Mouse (Mus musculus): ENCODE results near the gene Thap8.

The Thap8 gene

DNA sequence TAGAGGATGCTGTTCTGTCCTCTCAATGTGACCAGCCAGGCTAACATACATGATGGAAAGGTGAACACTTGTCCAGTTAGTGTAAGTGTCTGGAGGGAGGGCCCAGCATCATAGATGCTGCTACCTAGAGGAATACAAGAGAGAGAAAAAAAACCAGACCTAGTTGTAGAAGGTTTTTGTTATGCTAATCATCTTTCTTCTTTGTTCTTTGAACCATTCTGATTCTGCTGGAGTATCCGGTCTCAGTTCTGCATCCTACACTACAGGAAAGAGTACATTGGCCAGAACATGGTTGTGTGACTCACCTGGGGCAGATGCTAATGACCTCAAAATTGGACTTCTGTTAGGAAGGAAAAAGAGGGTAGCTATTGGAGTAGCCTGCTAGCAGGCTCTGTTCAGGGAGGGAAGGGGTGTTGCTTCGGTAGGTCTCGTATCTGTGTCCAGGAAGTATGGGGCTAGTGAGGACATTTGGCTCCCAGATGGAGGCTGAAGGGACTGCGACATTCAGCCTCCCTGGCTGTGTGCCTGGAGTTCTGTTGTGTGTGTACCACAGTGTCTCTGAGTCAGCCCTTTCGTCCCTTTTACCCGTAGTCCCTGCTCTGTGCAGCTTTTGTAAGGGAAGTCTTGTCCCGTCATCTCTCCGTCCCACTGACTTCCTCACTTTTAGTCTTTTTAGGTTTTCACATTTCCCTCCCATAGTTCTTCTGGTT, 7.0 kb downstream of the Thap8 start:
- no peak for DNase-seq (ENCODE audit: low read depth, low spot score)

DNA sequence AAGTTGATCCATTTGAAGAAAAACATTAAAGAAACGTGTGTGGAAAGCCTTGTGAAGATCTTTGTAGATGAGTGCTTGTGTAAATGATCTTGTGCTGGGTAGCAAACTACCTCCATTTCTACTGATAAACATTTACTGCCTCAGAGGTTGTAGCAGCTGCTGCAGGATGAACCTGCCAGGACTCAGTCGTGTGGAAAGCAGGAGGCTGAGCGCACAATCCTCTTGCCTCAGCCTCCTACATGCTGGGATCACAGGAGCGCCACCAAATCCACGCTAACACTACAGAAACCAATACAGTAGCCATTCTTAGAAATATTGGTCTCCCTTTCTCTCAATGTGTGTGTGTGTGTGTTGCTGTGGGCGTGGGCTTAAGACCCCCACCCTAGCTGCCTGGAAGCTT, 8.2 kb downstream of the Thap8 start:
- DNase-seq (ENCODE audit: low read depth, low spot score), result no peak

DNA sequence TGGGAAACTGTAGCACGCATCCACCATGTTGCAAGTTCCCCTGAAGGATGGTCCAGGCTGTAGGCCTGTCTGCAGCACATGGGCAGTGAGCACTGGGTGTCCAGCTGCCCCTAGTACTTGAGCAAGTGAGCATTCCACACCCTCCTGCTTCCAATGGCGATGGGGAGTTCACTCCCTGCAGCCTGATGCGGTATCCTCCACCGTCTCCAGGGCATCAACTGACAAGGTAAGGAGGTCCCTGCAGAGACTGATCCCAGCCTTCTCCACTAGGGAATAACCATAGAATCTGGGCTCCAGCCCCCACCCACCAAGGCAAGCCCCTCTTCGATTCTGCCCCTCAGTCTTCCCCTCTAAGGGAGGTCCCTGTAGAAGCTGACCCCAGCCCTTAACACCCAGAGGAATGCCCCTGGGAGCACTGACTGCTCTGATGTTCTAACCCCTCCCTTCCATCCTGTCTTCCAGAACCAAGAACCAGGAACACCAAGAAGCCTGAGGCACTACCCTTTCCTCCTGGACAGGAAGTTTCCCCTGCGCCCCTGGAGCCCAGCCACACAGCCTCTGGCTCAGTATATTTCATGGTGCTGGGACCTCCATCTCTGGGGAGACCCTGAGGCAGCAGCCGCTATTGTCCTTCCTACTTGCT, 9.3 kb downstream of the Thap8 start:
- DNase-seq (ENCODE audit: low read depth, low spot score), result no peak

DNA sequence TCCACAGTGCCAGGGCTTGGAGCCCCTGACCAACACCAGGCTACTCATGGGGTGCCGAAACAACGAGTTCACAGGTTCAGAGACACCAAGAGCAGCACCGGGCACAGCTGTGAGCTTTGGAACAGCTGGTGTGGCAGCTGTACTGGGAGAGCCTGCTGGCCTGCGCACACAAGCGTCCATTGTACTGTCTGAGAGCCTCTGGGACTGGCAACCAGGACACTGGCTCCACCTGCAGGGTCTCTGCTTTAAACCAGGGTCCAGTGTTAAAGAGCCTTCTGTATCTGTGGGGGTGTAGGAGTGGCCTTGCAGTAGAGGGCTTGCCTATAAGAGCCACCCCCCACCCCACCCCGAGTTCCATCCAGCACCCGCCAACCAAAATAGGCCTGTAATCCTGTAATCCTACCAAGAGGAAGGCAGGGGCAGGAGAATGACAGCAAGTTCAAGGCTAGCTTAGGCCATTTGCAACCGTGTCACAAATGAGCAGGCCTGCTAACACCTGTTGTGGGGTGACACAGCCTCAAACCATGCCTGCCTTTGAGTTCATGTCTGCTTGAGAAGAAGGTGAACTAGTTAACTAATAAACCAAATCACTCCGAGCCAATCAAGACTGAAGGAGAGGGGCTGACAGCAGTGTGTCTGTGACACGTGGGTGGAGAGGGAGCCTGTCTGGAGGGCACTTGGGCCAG, 10.0 kb downstream of the Thap8 start:
- DNase-seq (ENCODE audit: low read depth, low spot score), result no peak

DNA sequence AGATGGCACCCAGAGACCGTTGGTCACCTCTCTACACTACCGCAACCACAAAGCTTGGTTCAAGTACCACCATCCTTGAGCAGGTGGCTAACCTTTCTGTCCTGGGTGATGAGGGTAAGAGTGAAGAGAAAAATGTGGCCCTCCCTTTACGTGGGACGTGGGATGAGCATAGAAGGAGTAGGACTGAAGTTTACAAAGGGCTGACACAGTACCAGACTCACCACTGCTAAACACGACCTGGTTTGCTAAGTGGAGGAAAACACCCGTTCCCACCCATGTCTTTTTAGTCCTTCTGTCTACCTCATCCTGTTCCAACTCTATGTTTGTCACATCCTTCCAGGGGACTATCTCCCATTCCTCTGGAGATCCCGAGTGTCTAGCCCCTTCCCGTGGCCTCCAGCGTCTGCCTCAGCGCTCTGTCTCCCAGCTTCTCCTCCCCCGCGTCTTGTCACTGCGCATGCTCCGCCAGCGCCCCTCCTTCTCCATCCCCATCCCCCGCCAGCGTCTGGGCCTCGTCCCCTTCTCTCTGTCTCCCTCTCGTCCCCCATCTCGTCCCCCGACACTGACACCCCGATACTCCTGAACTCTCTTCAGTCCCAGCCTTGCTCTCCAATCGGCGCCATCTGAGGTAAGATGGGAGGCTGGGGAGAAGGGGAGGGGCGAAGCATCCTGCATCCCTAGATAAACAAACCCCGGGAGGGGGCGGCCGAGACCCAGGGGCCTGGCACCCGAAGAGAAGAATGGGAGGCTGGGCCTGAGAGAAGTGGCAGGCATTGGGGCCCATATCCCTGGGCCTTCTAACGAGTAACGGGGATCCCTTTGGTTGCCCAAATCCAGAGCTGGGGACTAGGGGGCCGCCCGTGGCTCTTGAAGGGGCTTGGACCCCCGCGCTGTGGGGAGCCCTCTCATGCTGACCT, 11.6 kb downstream of the Thap8 start, which contains the start of gene Clip3:
Gene Clip3 (plus strand): TSS at position 514 of the 917 bp plus-strand sequence.
- DNase-seq (ENCODE audit: low read depth, low spot score), result peak; percentile 75

DNA sequence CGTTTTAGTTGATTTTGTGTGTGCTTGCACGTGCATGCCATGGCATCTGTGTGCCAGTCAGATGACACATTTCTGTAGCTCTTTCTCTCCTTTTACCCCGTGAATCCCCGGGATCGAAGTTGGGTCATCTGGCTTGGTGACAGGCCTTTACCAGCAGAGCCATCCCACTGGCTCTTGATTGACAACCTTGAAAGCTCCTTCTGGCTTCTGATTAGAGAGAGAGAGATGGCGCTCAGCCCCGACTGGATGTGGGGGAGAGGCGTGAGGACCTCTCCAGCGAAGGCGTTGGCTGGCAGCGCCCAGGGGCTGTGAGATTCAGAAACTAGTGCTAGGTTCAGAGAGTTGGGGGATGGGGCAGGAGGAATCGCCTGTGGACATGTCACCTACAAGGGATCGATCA, 13.9 kb downstream of the Thap8 start:
- DNase-seq (ENCODE audit: low read depth, low spot score), result no peak

DNA sequence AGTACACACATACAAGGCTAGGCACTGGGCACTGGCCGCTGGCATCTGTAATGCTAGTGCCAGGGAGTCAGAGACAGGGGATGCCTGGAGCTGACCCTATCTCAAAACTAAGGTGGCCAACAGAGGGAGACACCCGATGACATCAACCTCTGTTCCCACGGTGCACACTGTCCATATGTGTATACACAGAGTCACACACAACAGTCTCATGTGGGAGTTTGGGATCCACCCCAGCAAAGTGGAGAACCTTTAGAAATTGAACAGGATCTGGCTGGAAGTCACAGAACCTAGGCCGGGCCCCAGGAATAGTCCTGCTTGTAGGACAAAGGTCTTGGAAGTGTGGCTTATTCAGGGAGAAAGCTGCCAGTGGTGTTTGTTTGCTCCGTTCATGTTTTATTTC, 14.4 kb downstream of the Thap8 start:
- no peak for DNase-seq (ENCODE audit: low read depth, low spot score)

DNA sequence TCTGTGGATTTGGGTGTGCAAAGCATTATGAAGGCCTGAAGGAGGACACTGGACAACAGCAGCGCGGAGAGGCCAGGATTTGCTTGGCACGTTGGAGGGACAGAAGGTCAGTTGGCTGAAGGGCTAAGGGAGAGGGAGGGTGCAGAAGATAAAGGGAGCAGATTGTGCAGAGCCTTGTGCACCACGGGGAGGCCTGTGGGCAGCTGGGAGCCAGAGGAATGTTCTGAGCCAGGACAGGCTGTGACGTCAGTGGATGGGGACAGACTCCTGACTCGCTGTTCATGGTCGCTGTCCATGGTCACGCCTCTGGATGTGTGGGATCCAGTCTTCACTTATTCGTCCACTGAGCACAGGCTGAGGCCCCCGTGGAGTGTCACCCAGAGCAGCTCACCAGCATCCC, 15.2 kb downstream of the Thap8 start:
- DNase-seq (ENCODE audit: low read depth, low spot score), result no peak

DNA sequence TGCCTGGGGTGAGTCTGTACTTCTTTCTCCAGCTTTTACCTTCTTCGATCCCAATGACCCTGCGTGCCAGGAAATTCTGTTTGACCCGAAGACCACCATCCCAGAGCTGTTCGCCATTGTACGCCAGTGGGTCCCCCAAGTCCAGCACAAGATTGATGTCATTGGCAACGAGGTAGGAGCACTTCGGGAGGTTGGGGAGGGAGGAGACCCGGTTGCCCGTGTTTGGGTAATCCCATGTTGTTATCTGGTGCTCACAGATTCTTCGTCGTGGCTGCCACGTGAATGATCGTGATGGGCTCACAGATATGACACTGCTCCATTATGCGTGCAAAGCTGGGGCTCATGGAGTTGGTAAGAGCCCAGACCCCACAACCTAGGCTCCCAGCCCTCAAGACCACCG, 16.9 kb downstream of the Thap8 start:
- DNase-seq (ENCODE audit: low read depth, low spot score), result no peak

DNA sequence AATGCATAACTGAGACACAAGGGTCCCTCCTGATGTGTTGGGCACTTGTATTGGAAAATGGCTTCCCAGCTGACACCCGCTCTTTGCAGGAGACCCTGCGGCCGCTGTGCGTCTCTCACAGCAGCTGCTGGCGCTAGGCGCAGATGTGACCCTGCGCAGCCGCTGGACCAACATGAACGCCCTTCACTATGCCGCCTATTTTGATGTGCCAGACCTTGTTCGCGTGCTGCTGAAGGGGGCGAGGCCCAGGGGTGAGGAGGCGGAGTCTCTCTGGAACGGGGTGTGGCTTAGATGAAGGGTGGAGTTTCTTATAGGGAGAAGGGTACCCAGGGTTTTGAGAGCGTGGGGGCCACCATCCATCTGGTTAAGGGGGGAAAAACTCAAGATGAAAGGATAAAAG, 17.4 kb downstream of the Thap8 start:
- DNase-seq (ENCODE audit: low read depth, low spot score), result no peak

DNA sequence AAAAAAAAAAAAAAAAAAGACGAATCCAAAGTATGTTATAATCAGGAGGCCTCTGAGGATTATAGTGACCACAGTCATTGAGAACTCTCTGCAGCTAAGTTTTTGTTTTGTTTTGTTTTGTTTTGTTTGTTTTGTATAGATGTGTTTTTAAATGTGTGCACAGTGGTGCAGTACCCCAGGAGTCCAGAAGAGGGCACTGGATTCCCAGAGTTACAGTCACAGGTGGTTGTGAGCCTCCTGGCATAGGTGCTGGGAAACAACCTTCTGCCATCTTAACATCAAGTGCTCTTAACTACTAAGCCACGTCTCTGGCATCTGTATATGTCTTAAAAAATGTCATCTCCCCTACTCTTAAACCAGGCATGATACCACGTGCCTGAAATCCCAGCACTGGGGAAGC, 21.0 kb downstream of the Thap8 start:
- DNase-seq (ENCODE audit: low read depth, low spot score), result no peak

DNA sequence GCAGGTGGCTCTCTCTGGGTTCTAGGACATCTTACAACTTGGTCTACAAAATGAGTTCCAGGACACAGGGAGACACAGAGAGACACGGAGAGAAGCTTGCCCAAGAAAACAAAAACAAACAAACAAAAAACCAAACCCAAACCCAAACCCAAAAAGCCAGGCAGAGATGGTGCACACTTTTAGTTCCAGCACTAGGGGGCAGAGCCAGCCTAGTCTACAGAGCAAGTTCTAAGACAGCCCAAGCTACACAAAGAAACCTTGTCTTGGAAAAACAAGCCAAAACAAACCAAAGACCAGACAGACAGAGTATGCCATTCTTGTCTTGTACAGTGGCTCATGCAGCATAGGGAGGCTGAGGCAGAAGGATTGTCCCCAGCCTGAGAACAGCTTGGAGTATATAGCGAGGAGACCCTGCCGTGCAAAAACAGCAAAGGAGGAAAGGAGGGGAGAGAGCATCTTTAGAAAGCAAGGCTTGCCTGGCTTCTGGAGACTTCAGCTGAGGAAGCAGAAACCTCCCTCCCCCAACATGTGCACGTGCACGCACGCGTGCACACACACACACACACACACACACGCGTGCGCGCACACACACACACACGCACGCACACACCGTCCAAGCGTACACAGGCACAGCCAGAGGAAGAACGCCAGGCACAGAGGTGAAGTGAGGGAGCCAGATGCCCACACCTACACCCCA, 26.3 kb downstream of the Thap8 start:
- no peak for DNase-seq (ENCODE audit: low read depth, low spot score)

DNA sequence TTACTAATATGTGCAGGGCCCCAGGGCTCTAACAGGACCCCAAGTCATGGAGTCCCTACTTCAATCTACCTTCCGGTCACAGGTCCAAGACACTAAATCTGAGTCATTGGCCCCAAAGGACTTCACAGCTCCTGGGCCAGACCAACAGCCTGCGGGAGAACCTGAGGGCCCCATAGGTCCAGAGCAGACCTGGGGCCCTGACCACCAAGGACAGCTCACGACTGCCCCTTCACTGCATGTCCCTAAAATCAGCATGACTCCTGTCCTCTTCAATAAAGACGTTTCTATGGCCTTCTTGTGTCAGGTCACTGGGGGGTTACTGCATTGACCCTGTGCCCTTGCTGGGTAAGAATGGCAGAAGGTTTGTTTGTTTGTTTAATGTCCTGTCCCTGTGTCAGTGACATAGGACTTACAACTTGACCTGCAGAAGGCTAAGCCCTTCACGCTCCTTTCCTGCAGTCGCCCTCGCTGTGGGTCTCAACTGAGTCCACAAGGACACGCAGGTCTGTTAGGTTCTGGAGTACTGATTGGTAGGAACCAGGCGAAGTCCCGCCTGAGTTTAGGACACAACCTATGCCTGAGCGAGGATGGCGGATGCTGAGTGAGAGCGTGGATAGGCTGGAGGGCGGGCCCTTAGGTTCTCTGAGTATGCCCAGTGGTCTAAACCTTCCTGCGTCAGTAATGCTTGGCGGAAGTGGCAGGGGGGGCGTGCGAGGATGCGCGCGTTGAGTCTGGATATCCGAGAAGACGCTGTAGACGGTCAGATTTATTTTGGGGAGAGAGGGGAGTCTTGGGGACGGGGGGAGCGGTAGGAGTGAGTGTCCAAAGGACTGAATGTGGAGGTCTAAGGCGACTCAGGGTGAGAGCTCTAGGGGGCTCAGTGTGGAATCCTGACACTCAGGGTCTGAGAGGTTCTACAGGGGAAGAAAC, 28.4 kb downstream of the Thap8 start, which contains the start of gene Alkbh6:
Gene Alkbh6 (plus strand): TSS at position 642 of the 930 bp plus-strand sequence.
- peak; percentile 85 for DNase-seq (ENCODE audit: low read depth, low spot score)

DNA sequence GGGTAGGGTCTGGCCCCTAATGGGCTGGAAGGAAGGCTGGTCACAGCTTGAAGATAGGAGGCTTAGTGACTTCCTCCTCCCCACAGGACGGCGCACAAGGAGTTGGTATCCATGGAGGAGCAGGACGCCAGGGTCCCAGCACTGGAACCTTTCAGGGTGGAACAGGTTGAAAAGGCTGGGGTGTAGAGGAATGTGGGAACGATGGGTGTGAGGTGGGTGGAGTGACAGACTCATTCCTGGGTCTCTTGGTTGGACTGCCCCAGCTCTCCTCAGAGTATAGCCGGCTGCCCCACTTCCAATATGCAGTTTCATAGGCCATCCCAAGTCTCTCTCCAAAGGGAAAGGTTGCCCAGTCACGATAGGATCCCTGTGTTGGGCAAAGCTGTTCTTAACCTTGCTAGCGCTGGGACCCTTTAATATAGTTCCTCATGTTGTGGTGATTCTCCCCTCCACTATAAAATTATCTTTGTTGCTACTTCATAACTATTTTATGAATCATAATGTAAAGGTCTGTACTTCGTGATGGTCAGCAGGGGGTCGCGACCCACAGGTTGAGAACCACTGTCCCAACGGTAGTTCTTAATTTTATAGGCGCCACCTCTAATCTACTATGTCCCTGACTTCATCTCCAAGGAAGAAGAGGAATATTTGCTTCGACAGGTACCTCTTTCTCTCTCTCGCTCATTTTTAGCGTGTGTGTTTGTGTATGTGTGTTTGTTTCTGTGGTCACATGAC, 29.7 kb downstream of the Thap8 start:
- no peak for DNase-seq (ENCODE audit: low read depth, low spot score)

DNA sequence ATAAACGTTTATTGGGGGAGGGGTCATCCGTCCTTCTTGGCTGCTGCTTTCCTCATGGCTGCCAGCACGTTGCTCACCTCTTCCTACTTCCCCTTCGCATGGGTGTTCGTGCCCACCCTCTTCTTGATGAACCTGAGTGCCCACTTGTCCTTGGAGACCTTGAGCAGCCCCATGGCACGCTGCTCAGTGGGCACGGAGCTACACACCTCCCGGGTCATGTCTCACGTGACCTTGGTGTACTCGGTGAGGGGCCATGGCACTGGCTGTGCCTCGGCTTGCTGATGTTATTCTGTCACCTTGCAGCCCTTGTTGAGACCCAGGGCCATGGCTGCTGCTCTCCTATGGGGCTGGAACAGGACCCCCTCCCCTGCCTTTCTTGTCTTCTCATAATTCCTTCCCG, 30.2 kb downstream of the Thap8 start:
- no peak for DNase-seq (ENCODE audit: low read depth, low spot score)

DNA sequence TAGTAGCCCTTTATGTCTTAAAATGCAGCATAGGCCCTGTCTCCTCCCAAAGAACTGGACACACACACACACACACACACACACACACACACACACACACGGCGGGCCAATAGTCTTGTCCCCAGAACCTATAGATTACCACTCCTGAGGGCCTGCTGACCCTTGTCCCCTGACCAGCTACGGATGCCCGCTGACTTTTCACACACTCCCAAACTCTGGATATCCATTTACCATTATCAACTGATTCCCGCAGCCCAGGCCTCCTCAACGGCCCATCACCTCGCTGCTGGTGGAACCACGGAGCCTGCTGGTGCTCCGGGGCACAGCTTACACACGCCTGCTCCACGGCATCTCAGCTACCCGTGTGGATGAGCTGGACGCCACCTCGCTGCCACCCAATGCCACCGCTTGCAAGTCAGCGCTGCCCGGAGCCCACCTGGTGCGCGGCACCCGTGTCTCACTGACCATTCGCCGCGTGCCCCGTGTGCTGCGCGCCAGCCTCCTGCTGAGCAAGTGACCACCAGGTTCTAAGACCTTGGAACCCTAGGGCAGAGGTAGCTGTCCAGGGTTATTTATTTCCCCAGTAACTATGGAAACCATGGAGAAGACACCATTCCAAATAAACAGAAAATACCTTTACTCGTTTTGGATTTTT, 33.9 kb downstream of the Thap8 start:
- DNase-seq (ENCODE audit: low read depth, low spot score), result no peak

DNA sequence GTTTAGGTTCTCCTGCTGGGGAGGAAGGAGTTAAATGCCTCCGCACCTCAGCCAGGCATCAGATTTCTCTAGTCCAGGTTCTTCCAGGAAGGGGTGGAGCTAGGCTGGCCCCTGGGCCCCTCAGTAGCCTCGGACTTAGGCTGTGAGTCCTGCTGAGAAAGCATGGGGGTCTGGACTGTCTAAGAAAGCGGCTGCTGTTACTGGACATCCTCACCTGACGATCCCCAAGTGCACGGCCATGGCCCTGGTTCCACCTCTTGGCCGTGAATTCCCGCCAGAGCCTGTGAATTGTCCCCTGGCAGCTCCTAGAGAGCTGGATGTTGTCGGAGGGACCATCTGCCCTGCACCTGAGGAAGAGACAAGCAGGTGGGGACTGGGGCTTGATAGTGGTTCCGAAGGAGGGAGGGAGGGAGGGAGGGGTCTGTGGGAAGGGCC, 34.8 kb downstream of the Thap8 start, which contains the start of gene Syne4:
Gene Syne4 (plus strand): TSS at position 87 of the 435 bp plus-strand sequence.
- no peak for DNase-seq (ENCODE audit: low read depth, low spot score)
